Mouse (Mus musculus): ENCODE data around the gene Ppt1. TPM values are rescaled to one million over a fixed set of nuclear protein-coding genes. Genes with fewer than 3 reads are reported as not detected.
"Not testable (repeated sequence)": the region's sequence is repeated elsewhere in the genome, so short reads cannot be mapped to it uniquely, and the experiment has no call there.

Gene Ppt1
- 106 and 119 TPM in 2 replicates for polyA plus RNA-seq (2012; rRNA removed)

- DNase-seq (ENCODE audit: extremely low spot score in 1 of 2, low spot score in 1 of 2): peak; percentile 91 to 96
These were observed at the start of gene Ppt1 for GRCm38 (mm10) chr4:122835530-122836402. TSS of gene Ppt1 (plus strand) at chr4:122836242.

GRCm38 (mm10) chr4:122789335-122790089 is 46.5 kb upstream of the Ppt1 start:
- DNase-seq (ENCODE audit: extremely low spot score in 1 of 2, low spot score in 1 of 2): no peak

GRCm38 (mm10) chr4:122808108-122808507 is 27.9 kb upstream of the Ppt1 start:
- peak; percentile 32 to 85 for DNase-seq (ENCODE audit: extremely low spot score in 1 of 2, low spot score in 1 of 2)

DNA sequence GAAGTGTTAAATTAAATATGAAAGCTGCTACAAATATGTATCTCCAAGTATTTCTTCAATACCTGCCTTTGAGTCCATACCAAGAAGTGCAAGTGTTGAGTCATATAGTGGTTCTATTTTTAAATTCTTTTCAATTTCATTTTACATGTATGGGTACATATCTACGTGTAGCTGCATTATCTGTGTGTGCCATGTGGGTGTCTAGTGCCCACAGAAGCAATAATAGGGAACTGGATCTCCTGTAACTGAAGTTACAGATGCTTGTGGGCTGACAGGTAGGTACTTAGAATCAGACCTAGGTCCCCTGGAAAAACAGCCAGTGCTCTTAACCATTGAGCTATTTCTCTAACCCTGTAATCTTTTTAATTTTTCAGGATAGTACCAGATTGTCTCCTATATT is 24.9 kb upstream of the Ppt1 start:
- no peak for DNase-seq (ENCODE audit: extremely low spot score in 1 of 2, low spot score in 1 of 2)

DNA sequence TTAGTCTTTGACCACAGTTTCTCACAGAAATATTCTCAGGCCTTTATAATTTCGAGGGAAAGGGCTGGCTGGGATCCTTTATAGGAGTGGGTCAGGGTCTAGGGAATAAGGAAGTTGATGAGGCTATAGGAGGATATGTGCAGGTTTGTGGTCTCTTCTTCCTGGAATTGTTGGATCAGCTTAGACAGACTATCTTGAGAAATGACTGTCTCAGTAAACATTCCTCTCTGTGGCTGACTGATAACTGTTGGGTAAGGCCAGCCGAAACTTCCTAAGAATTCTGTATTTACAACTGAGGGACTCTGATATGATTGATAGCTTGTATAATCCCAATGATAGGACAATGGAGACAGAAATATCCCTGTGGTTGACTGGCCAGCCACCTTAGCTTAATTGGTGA is 24.2 kb upstream of the Ppt1 start:
- no peak for DNase-seq (ENCODE audit: extremely low spot score in 1 of 2, low spot score in 1 of 2)

DNA sequence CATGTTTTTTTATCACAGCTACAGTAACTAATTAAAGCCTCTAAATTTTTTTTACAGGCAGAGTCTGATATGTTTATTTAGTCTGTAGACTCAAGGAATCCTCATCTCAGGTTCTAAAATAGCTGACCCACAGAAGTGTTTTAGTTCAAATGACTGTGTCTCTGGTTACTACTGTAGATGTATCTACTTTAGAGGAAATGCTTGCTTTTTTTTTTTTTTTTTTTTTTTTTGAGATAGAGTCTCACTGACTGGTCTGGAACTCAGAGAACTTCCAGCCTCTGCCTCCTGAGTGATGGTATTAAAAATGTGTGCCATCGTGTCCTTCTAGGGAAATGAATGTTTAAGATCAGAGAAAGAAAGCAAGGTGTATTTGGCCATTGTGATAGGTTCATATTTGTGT is 19.8 kb upstream of the Ppt1 start:
- no peak for DNase-seq (ENCODE audit: extremely low spot score in 1 of 2, low spot score in 1 of 2)

DNA sequence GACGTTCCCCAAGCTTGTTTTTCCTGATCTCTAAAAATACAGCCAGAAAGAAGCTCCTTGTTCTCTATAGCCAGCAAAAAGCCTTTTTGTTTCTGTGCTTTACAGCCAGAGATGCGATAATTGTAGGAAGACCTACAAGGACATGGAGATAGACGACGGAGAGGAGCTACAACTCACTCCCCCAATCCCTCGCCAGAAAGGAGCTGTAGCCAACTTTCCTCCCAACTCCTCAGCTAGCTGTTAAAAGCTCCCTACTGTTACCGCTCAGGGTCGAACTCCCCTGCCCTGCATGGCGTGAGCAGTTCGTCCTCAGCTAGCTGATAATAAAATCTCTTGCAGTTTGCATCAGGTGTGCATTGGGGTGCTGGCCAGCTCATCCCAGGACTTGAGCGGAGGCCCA is 15.1 kb upstream of the Ppt1 start:
- DNase-seq (ENCODE audit: extremely low spot score in 1 of 2, low spot score in 1 of 2): not testable (repeated sequence)

- DNase-seq (ENCODE audit: extremely low spot score in 1 of 2, low spot score in 1 of 2): no peak
These were observed 8.4 kb upstream of the Ppt1 start for GRCm38 (mm10) chr4:122827651-122828050.

DNA sequence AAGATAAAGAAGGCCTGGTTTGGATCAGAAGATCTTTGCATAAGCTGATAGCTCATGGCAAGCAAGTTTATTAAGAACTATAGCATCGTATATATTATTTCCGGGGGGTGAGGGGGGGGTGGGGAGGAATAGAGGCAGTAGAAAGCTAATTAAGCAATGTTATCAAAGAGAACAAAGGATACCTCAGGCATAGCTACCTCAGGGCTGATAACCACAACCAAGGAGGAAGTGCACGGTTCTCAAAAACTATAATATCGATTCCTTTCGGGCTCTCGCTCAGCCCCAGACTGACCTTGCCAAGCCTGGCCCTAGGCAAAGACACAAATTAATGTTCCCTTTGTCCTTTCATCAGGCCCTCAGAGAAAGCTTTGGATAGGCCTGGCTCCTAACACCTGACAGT is 6.7 kb upstream of the Ppt1 start:
- DNase-seq (ENCODE audit: extremely low spot score in 1 of 2, low spot score in 1 of 2): no peak

DNA sequence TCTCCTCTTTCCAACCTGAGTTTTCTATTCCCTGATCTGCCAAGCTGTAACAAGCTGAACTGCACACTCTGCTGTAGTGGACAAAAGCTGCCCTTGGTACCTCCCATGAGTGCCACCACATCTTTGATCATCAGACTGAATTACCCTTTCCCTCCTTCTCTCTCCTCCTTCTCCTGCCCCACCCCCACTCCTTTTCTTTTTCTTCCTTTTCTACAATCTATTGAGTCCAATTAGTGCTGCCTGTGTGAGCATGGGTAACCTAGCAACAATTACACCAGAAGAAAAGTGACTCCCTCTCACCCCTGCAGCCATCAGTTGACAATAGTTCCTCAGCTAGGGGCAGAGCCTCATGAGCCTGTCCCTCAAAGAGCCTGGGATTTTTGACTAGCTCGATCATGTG is 4.2 kb upstream of the Ppt1 start:
- no peak for DNase-seq (ENCODE audit: extremely low spot score in 1 of 2, low spot score in 1 of 2)

GRCm38 (mm10) chr4:122836403-122836775 is 347 bp downstream of the Ppt1 start:
- DNase-seq (ENCODE audit: extremely low spot score in 1 of 2, low spot score in 1 of 2): no peak

- no peak for DNase-seq (ENCODE audit: extremely low spot score in 1 of 2, low spot score in 1 of 2)
These were observed 1.2 kb downstream of the Ppt1 start for GRCm38 (mm10) chr4:122837180-122837730.

- DNase-seq (ENCODE audit: extremely low spot score in 1 of 2, low spot score in 1 of 2): no peak
These were observed 2.0 kb downstream of the Ppt1 start for GRCm38 (mm10) chr4:122837994-122838393.

- DNase-seq (ENCODE audit: extremely low spot score in 1 of 2, low spot score in 1 of 2): no peak
These were observed 2.4 kb downstream of the Ppt1 start for GRCm38 (mm10) chr4:122838416-122838815.

GRCm38 (mm10) chr4:122848150-122848621 is 12.1 kb downstream of the Ppt1 start:
- DNase-seq (ENCODE audit: extremely low spot score in 1 of 2, low spot score in 1 of 2): no peak

DNA sequence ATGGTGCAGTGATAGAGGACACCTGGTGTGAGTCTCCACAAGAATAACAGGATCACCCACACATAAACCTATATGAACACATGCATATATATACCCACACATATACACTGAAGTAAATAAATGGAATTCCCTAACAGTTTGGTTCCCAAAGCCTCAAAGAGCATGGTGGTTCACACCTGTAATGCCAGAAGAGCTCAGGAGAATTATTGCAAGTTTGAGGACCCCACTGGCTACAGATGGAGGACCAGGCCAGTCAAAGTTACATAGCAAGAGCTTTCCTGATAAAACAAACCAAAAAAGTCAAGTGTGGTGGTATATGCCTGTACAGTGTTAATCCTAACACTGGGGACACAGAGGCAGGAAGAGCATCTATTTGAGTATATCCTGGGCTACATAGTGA is 15.5 kb downstream of the Ppt1 start:
- DNase-seq (ENCODE audit: extremely low spot score in 1 of 2, low spot score in 1 of 2): no peak

GRCm38 (mm10) chr4:122853691-122854090 is 17.6 kb downstream of the Ppt1 start:
- DNase-seq (ENCODE audit: extremely low spot score in 1 of 2, low spot score in 1 of 2): no peak

DNA sequence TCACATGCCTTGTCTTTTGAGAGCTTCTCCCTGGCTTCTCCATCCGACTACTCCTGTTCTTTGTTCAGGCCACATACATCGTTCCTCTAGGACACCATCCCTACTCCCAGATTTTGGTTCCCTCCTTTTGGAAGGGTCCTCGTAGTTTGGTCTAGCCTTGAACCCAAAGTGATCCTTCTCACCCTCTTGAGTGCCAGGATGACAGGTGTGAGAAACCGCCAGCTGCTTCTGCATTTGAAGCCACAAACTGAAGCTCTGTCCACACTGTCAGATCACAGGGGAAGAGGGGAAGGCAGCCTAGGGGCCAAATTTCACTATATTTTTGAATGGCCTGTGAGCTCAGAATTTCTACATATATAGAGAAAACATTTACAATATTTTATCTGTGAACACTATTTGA is 18.7 kb downstream of the Ppt1 start:
- no peak for DNase-seq (ENCODE audit: extremely low spot score in 1 of 2, low spot score in 1 of 2)

DNA sequence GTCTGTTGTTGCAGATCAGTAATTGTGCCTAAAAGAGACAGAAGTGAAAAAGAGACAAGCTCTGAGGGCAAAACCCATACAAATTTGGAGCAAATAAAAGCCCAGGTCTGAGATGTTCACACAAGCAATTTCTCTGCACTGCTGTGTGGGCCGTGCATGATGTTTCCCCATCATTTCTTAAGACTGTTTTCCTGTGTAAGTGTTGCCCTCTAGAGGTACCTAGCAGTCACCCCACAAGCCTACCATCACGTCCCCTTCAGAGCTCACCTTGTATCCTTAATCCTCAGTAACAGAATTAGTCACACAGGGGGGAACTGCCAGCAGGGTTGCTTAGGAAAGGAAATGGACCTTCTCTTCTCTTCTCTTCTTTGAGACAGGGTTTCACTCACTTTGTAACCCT is 21.9 kb downstream of the Ppt1 start:
- DNase-seq (ENCODE audit: extremely low spot score in 1 of 2, low spot score in 1 of 2): no peak

- DNase-seq (ENCODE audit: extremely low spot score in 1 of 2, low spot score in 1 of 2): no peak
These were observed 23.1 kb downstream of the Ppt1 start for GRCm38 (mm10) chr4:122859096-122859674.

DNA sequence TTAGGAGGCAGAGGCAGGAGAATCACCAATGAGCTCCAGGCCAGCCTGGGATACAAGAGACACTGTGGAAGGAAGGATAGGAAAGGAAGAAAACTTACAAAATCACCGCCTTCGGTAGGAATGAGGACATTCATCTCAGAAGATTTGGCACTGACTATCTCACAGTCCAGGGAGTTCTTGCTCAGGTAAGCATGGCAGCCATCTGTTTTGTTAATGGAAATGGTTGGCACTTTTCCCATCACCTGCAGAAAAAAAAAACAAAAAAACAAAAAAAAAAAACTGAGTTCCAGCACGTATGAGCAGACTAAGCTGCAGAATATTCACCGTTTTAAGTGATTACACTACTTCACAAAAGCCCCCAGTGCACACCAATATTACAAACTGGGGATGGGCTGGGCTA is 25.8 kb downstream of the Ppt1 start:
- DNase-seq (ENCODE audit: extremely low spot score in 1 of 2, low spot score in 1 of 2): no peak
